Comparison of ENCODE assay signal across 8 mouse cellular contexts in genomic region chr7:98655681-98656530, GRCm38 (mm10). TPM values are rescaled to one million over a fixed set of nuclear protein-coding genes. Genes with fewer than 3 reads are reported as not detected.
DNase-seq lines count a peak whose midpoint lies in the region; ATAC-seq lines count a peak whose summit lies in the region.

No protein-coding gene starts in this region.

- H3K4me1 ChIP-seq in heart, embryonic 14.5 days (ENCODE audit: control insufficient read depth in 2 of 2, insufficient read depth in 2 of 2, low read length in 2 of 2) = peaks cover 0 to 18% of the 10 kb centered on the region in 2 experiments; a peak in 2 of 4 replicates
- H3K4me1 ChIP-seq in liver, embryonic 12.5 days = peaks cover 31% of the 10 kb centered on the region
- peaks cover 20% of the 10 kb centered on the region for H3K4me1 ChIP-seq in stomach, embryonic 14.5 days (ENCODE audit: control insufficient read depth, insufficient read depth, low read length)

- H3K4me2 ChIP-seq in heart, embryonic 14.5 days (ENCODE audit: low read length) = peak overlapping the region; percentile 62
- H3K4me2 ChIP-seq in liver, embryonic 12.5 days = peak overlapping the region; percentile 90
- peak overlapping the region; percentile 82 for H3K4me2 ChIP-seq in stomach, embryonic 14.5 days (replicated peaks; ENCODE audit: low read depth, low read length)

- H3K4me3 ChIP-seq in heart, embryonic 14.5 days (ENCODE audit: control insufficient read depth in 1 of 2, insufficient read depth in 1 of 2, low read depth in 1 of 2, low read length in 2 of 2) = peak overlapping the region; percentile 90 to 95
- peak overlapping the region; percentile 100 for H3K4me3 ChIP-seq in liver, embryonic 12.5 days
- peak overlapping the region; percentile 79 for H3K4me3 ChIP-seq in stomach, embryonic 14.5 days (ENCODE audit: low read depth, low read length)

- peaks cover 28% of the 10 kb centered on the region for H3K36me3 ChIP-seq in heart, embryonic 14.5 days (ENCODE audit: control insufficient read depth, insufficient read depth, low read length)
- peaks cover 48% of the 10 kb centered on the region for H3K36me3 ChIP-seq in liver, embryonic 12.5 days
- 0 out of 2 replicates have a peak, but pooled peaks cover 6% of the 10 kb centered on the region for H3K36me3 ChIP-seq in stomach, embryonic 14.5 days (ENCODE audit: control insufficient read depth, insufficient read depth, low read length)

- WGBS in heart, embryonic 14.5 days = under 1% methylated on average over 73 of the region's 74 CpGs
- under 1% methylated on average over 73 of the region's 74 CpGs for WGBS in liver, embryonic 12.5 days (ENCODE audit: insufficient replicate concordance)
- under 1% methylated on average over 74 of the region's 74 CpGs for WGBS in stomach, embryonic 14.5 days

- ATAC-seq in heart, embryonic 14.5 days (ENCODE audit: insufficient number of reproducible peaks, insufficient read depth, low FRiP score, low read depth) = peak; percentile 61
- ATAC-seq in liver, embryonic 12.5 days = peak; percentile 69
- peak; percentile 71 for ATAC-seq in stomach, embryonic 14.5 days (ENCODE audit: insufficient number of reproducible peaks, insufficient read depth, low FRiP score, low read depth)

- peak overlapping the region; percentile 86 to 97 for H3K27ac ChIP-seq in heart, embryonic 14.5 days (replicated peaks in 1 of 2; ENCODE audit: control insufficient read depth in 1 of 2, insufficient read depth in 1 of 2, low read depth in 2 of 2, low read length in 2 of 2)
- H3K27ac ChIP-seq in liver, embryonic 12.5 days = peak overlapping the region; percentile 95
- peak overlapping the region; percentile 93 for H3K27ac ChIP-seq in stomach, embryonic 14.5 days (ENCODE audit: low read length)

- H3K9me3 ChIP-seq in heart, embryonic 14.5 days (ENCODE audit: control insufficient read depth, low read length) = no peaks in the 10 kb centered on the region
- no peaks in the 10 kb centered on the region for H3K9me3 ChIP-seq in liver, embryonic 12.5 days (replicated peaks)
- H3K9me3 ChIP-seq in stomach, embryonic 14.5 days (ENCODE audit: control insufficient read depth, low read depth, low read length) = no peaks in the 10 kb centered on the region

- peak overlapping the region; percentile 95 for H3K9ac ChIP-seq in heart, embryonic 14.5 days (ENCODE audit: low read length)
- H3K9ac ChIP-seq in liver, embryonic 12.5 days = peak overlapping the region; percentile 96
- peak overlapping the region; percentile 72 for H3K9ac ChIP-seq in stomach, embryonic 14.5 days (replicated peaks; ENCODE audit: low read depth, low read length)

- DNase-seq in CD8-positive naive resting alpha-beta T cell, adult 2 months (ENCODE audit: low read depth in 2 of 2, low spot score in 2 of 2) = peak; percentile 63 to 70
- peak; percentile 58 for DNase-seq in c-Kit-negative CD71-positive TER-119-positive erythroid progenitor cells, embryonic 14.5 days (ENCODE audit: low read depth, low spot score)
- DNase-seq in fibroblast of lung, adult 2 months (ENCODE audit: low read depth) = peak; percentile 69
- peak; percentile 85 for DNase-seq in kidney, postnatal 14 days
- DNase-seq in naive thymus-derived CD4-positive, alpha-beta T cell, adult 2 months (ENCODE audit: low read depth) = peak; percentile 82

- H3K27me3 ChIP-seq in heart, embryonic 14.5 days (ENCODE audit: control insufficient read depth, insufficient read depth, low read length) = no peaks in the 10 kb centered on the region
- H3K27me3 ChIP-seq in liver, embryonic 12.5 days (replicated peaks) = no peaks in the 10 kb centered on the region
- no peaks in the 10 kb centered on the region for H3K27me3 ChIP-seq in stomach, embryonic 14.5 days (ENCODE audit: control insufficient read depth, insufficient read depth, low read length)

RNA-seq across cellular contexts. Expression of gene Emsy, which starts 0.7 kb away (rescaled TPM):
- polyA plus RNA-seq in heart, embryonic 14.5 days (2014; fragmentation: Nextera tagmentation; extraction: Ambion mirVana) = 32.7 and 34.9 TPM in 2 replicates
- polyA plus RNA-seq in liver, embryonic 12.5 days (2016; fragmentation: Nextera tagmentation; extraction: Ambion mirVana) = 10.4 and 11.8 TPM in 2 replicates
- 42.4 and 46.0 TPM in 2 replicates for polyA plus RNA-seq in stomach, embryonic 14.5 days (2014; fragmentation: Nextera tagmentation; extraction: Ambion mirVana)

RNA-seq across cellular contexts. Expression of gene Thap12, which starts 47.0 kb away (rescaled TPM):
- 44.9 and 48.6 TPM in 2 replicates for polyA plus RNA-seq in heart, embryonic 14.5 days (2014; fragmentation: Nextera tagmentation; extraction: Ambion mirVana)
- 27.7 and 28.9 TPM in 2 replicates for polyA plus RNA-seq in liver, embryonic 12.5 days (2016; fragmentation: Nextera tagmentation; extraction: Ambion mirVana)
- polyA plus RNA-seq in stomach, embryonic 14.5 days (2014; fragmentation: Nextera tagmentation; extraction: Ambion mirVana) = 55.9 and 61.7 TPM in 2 replicates

Comparison
In these comparisons a context has a peak if more than half of its experiments do, and no peak if none do; other contexts are left out.
1. Peak in every context shown above with its lines: DNase-seq, ATAC-seq, H3K4me3 ChIP-seq and H3K27ac ChIP-seq.